Mouse (Mus musculus): ENCODE results near the gene Tcf7l2.

Gene Tcf7l2

GRCm38 (mm10) chr19:55939090-55939489 is 197.5 kb downstream of the Tcf7l2 start:
- no peak for DNase-seq (ENCODE audit: low read depth, low spot score)

- DNase-seq (ENCODE audit: low read depth, low spot score): no peak
Observed at GRCm38 (mm10) chr19:55939719-55940118, 198.1 kb downstream of the Tcf7l2 start.

GRCm38 (mm10) chr19:55940538-55941252 is 199.1 kb downstream of the Tcf7l2 start:
- DNase-seq (ENCODE audit: low read depth, low spot score): no peak

- no peak for DNase-seq (ENCODE audit: low read depth, low spot score)
Observed at GRCm38 (mm10) chr19:55941253-55942125, 199.9 kb downstream of the Tcf7l2 start.

- no peak for DNase-seq (ENCODE audit: low read depth, low spot score)
Observed at GRCm38 (mm10) chr19:55951397-55951796, 209.8 kb downstream of the Tcf7l2 start.

- no peak for DNase-seq (ENCODE audit: low read depth, low spot score)
Observed at GRCm38 (mm10) chr19:55953207-55953606, 211.6 kb downstream of the Tcf7l2 start.

GRCm38 (mm10) chr19:55955126-55955525 is 213.5 kb downstream of the Tcf7l2 start:
- no peak for DNase-seq (ENCODE audit: low read depth, low spot score)

- DNase-seq (ENCODE audit: low read depth, low spot score): no peak
Observed at GRCm38 (mm10) chr19:55956745-55957144, 215.1 kb downstream of the Tcf7l2 start.

GRCm38 (mm10) chr19:55964421-55964820 is 222.8 kb downstream of the Tcf7l2 start:
- DNase-seq (ENCODE audit: low read depth, low spot score): no peak

GRCm38 (mm10) chr19:55966066-55966465 is 224.4 kb downstream of the Tcf7l2 start:
- DNase-seq (ENCODE audit: low read depth, low spot score): no peak

- no peak for DNase-seq (ENCODE audit: low read depth, low spot score)
Observed at GRCm38 (mm10) chr19:55969929-55970531, 228.4 kb downstream of the Tcf7l2 start.

- peak; percentile 6 for DNase-seq (ENCODE audit: low read depth, low spot score)
Observed at GRCm38 (mm10) chr19:55976073-55976472, 234.5 kb downstream of the Tcf7l2 start.
